Mouse (Mus musculus): ENCODE measurements around the gene Mtss1l. TPM values are rescaled to one million over a fixed set of nuclear protein-coding genes. Genes with fewer than 3 reads are reported as not detected.

The Mtss1l gene
- total RNA-seq, 2 experiments from 2014 or later = 64.7 to 82.3 TPM

DNA sequence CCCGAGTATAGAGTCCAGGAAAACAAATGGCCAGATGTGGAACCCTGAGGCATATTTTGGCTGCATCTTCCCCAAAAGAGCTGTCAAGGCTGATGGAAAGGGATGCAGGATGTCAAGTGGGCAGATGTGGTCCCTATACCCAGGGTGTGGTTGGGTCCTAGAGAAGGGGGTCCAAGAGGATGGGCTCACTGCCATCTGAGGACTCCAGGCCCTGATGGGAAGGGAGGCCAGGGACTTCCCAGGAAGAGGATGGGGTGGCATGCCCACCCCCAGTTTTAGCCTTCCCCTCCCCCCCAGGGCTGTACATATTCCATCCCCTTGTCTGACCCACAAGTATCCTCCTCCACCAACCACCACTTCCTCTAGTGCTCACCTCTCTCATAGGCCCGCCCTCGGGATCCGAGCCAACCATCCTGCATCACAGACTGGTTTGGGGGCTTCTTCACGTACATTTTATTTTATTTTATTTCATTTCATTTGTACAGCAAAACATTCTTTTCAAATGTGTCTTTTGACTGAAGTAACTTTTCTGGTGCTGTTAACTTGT lies 19.4 kb downstream of the Mtss1l start:
- DNase-seq = no peak

DNA sequence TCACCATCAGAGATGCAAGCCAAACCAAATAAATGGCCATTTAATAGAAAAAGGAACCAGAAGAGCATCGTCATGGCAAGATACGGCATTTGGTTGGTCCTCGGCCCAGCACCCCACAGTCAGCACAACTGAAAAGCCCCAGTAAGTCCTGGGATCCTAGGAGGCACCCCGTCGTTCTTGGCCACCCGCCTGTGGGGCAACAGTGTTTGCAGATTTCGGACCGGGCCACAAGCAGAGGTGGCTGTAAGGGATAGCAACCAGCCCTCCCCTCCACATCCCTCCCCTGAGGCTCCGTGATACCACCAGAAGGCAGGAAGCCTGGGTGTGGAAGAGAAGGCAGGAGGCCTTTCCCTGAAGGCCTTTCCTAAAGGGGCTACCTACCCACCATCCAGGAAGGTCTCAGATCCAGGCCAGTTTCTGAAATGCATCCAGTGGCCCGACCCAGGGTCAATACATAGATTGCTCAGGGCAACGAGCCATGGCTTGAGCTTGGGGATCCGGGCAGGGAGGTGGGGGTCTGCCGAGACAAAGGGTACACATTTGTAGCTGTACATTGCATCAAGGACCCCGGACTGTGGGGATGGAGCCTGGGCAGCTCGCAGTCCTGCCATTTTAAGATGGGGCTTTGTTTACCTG lies 20.7 kb downstream of the Mtss1l start:
- DNase-seq = no peak

DNA sequence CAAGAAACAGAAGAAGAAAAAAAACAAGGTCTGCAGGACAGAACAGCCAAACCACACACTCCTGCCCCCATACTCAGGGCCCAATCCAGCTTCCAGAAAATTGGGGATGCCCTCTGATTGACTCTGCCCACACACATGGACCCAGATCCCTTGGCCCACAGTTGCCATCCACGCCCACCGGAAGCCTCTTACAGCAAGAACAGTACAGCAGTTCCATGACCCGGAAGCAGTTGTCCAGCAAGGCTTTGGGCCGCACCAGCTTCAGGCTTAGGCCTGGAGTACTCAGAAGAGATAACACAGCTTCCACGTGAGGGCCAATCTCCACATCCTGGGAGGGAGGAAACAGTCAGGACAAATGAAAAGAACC lies 21.2 kb downstream of the Mtss1l start:
- DNase-seq = no peak

DNA sequence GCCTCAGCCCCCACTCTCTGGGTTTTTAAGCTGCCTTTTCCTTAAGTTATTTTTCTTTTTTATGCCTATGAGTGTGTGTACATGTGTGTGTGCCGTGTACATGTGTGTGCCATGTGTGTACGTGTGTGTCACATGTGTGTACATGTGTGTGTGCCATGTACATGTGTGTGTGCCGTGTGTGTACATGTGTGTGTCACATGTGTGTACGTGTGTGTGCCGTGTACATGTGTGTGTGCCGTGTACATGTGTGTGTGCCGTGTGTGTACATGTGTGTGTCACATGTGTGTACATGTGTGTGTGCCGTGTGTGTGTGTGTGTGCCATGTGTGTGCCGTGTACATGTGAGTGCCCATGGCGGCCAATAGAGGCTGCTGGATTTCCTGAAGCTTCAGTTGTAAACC lies 23.9 kb downstream of the Mtss1l start:
- no peak for DNase-seq

DNA sequence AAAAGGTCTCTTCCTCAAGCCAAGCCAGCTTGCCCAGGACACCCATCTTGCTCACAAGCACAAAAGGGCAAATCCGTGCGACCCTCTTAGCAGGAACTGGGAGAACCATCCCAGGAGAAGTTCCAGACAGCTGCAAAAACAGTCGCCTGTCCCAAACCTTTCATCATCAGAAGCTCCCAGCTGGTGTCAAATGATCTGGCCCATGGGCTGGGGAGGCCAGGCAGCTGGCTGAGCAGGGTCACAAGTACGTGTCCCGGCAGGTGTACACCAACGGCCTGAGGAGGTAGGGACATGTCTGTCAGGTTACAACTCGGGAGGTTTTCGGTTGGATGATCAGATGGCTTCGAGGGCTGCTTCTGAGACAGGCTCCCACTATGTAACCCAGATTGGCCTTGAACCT lies 25.4 kb downstream of the Mtss1l start:
- no peak for DNase-seq

DNA sequence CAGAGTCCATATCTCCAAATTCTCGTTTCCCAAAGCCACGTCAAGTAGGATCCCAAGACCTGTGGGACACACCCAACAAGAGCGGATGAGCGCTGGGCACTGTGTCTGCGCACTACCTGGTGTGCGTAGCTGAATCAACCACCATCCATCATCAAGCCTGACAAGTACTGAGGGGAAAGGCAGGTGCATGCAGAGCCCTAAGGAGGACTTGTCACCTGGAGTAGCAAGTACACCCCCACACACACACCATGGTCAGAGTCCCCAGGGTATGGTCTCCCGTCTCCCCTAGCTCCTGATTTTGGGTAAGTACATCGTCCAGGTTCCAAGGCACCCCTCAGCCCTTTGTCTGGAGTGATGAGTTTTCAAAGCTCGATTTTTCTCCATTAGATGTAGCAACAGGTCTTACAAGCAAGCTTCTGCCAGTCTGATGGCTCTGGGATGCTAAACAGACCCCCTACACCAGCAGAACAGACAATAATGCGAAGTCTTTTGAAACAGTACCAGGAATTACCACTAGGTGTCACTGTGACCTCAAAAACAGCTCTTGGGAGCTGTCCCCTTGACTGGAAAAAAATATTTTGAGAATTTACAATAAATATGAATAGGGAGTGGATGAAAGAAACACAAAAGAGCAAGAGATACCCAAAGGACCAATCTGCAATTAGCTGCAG lies 28.4 kb downstream of the Mtss1l start:
- no peak for DNase-seq

DNA sequence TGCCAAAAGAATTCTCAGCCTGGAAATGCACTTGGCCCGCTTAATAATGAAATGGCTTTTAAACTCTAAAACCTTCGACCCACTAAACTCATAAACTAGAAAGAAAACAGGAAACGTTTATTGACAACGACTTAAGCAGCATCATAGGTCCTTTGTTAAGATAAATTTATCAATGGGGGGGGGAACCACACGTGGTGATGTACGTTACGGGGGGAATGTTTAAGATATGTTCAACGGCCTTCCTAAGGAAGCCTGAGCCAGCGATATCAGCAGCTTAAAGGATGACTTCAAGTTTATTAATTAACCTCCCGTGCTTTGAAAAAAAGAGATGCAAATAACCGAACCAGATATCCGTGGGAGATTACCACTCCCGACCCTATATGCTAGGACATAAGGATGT lies 29.0 kb downstream of the Mtss1l start:
- no peak for DNase-seq

DNA sequence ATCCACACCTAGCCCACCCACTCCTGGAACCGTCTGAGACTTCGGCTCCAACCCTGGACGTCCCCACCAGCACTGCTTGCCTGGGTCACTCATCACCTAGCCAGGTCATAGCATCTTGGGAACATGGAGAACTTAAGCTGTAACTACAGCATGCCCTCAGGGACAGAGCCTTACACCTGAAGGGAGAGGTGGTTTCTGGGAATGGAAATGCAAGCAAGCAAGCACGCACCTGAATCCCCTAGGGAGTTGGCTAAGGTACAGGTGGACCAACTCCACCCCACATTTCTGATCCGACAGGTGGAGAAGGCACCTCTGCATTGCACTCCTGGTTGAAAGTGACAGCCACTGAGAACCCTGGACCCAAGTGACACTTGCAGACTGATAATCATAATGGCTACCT lies 30.2 kb downstream of the Mtss1l start:
- no peak for DNase-seq

DNA sequence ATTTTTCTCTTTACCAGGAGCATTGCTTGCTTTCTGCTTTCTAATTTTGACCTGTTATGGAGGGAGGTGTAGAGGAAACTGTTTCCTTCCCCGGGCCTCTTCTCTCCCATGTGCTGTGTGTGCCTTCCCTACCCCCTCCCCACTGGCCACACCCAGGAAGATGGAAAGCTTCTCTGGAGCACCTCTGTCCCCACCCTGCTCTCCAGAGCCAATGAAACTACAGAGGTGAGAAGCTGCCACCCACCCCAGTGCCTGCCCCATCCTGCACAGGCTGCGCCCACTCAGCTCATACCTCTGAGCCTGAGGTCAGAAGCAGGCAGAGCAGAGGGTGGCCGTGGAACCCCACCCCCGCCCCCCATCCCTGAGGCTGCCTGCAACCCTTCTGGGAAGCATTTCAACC lies 33.4 kb downstream of the Mtss1l start:
- no peak for DNase-seq

DNA sequence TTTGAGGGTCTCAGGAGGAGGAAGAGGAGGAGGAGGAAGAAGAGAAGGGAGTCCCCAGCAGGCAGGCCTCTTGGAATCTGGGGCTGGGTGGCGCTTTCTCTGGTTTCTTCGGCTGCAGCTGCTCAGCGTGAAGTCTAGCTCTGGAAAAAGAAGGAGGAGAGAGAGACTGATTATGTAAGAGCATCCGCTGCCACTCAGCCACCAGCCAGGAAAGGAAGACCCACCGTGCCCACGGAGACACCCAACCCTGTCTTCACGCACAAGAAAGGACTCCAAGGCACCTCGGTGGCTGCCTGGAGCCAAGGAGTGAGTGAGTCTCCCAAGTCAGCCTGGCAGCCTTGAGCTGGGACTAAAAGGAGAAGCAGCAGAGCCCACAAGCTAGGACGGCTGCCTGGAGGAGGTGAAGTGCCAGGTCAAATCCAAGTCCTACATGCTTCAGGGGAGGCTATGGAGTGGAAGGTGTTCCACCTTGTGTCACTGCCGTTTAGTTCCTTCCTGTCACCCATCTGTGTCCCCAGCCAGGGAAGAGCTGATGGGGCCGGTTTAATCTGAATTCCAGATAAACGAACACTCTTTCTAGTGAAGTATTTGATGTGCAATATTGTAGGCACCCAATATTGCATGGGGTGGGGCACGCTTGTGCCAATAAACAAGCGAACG lies 34.4 kb downstream of the Mtss1l start:
- DNase-seq = no peak

DNA sequence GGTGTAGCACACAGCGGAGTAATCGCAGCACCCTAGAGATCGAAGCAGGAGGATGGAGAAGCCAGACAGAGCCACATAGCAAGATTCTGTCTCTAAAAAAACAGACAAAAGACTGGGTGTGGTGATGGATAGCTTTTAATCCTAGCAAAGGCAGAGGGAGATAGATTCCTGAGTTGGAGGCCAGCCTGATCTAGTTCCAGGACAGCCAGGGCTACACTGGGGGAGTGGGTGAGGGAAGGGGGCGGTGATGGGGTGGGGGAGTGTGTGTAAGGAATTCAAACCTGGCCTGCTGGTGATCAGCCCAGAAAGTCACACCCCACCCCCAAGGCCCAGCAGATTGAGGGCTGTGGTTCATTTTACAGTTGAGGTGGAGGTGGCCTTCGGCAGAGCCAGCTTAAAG lies 34.9 kb downstream of the Mtss1l start:
- no peak for DNase-seq

DNA sequence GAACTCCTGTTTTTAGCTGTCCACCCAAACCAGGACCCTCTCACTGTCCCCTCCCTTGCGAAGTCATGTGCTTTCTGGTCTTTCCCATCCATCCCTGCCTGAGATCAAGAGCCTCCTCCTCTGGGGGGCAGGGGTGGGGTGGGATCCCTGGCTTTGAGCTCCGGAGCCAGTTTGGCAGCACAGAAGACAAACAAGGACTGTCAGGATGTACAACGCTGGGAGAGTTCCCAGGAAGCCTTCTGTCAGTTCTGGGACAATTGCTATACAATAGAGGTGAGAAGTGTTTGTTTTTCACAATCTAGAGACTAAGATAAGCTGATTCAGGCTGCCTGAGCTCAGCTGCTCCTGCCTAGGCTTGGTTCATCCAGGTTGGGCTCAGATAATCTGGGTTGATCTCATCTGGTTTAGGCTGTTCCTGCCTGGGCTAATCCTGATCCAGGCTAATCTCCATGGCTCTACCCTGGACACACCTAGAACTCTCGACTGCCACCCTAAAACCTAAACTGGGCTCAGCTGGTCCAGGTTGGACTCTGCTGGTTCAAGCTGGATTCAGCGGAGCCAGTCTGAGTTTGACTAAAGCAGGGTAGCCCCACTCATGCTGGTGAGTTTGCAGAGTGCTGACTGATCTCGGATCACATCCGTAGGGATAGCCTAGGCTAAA lies 39.1 kb downstream of the Mtss1l start:
- DNase-seq = no peak

DNA sequence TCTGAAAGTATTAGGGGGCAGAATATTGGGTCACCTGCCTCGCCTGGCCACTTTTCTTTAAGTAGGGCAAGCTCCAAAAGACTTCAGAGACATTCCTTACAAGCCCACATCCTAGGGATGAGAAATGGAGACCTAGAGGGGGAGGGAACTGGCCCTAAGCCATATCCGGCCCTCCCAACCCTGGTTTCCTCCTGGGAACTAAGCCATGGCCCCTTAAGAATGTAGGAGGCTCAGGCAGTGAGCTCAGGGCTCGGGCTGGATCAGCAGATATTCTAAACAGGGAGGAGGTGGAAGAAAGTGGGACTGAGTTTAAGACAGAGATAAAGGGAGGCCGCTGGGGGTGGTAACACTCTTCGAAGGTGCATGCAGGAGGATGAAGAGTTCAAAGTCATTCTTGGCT lies 39.9 kb downstream of the Mtss1l start:
- DNase-seq = peak; percentile 49

DNA sequence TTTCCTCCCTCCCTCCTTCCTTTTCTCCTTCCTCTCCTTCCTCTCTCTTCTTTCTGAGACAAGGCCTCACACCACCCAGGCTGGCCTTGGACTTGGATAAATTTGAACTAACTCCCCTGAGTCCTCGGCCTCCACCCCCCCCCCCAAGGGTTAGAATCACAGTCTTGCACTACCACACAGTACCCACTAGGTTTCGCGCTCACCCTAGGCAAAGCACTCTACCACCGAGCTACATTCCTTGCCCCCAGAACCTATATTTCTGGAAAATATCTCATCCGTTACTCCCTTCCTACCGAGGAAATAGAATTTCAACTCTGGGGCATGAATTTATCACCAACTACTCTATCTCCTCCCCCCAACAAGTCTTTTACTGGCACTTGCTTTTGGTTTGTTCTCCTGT lies 40.7 kb downstream of the Mtss1l start:
- DNase-seq = no peak

DNA sequence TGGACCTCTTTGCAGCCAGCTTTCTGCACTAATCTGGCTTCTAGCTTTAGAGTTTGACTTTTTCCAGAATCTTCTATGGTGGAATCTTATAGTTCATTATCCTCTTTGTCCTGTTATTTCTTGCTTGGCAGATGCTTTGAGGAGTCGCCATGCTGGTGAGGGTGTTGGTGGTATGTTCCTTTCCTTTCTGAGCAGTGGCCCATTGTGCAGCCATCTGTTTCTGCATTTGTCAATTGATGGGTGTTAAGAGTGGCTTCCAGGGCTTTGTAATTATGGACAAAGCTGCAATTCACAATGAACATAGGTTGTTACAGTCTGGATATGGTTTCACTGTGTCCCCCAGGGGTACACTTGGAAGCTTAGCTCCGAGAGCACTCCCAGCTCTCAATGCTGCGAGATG lies 43.4 kb downstream of the Mtss1l start:
- no peak for DNase-seq

DNA sequence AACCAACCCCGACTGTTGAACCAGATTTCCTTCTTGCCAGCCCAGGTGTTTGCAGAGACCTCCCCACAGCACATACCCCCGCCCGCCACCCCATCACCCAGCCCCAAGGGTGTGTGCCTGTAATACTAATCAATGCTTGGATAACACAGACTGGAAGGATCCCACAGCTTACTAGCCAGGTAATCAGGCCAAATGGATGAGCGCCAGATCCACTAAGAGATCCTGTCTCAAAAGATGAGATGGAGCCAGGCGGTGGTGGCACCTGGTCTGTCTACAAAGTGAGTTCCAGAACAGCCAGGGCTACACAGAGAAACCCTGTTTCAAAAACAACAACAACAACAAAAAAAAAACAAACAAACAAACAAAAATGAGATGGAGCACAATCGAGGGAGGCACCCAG lies 46.0 kb downstream of the Mtss1l start:
- DNase-seq = no peak

DNA sequence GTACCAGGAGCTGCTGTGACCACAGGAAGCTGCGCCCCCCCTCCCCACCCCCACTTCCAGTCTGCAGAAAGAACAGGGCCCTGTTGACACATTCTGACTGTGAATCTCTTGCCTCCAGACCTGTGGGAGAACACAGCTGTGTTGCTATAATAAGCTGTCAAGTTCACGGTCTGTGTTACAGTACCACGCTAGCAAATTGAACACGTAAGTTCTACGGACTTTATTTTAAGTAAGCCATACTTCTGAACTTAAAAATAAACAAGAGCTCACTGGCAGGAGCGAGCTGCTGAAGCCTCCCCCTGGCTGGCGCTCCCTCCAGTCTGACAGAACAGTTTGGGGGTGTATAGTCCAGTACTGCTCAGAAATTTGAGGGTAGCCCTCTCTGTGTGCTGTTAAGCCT lies 51.2 kb downstream of the Mtss1l start:
- no peak for DNase-seq

DNA sequence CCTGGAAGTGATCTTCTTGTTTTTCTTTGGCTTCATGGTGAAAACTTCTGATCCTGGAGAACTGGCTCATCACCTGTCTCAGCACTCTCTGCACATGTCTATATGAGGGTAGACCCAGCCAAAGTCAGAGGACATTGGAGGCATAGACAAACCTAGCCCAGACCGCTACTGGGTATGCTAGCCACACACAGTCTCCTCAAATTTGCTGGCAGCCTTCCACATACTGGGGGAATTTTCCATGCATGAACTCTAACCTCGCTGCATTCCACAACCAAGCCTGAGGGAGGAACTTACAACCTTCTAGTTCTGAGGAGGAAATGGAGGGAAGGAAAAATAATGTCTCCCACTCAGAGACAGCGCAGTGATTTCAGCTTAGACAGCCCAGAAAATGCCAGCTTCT lies 52.8 kb downstream of the Mtss1l start:
- DNase-seq = no peak

DNA sequence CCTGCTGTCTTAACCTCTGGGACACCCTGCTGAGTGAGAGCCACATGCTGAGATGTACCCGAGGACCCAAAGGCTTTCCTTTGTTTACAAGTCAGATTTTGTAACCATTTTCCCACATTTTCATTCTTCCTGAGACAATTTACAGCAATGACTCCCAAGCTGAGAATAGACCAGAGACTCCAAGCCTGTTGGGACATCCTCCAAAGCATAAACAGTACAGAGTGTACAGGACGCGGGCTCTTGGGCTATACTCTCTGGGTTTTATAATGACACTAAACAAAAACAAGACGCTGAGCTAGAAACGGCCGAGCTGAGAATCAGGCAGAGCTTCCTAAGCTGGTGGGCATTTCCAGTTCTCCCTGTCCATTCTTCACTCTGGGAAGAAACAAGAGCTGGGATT lies 53.4 kb downstream of the Mtss1l start:
- no peak for DNase-seq

DNA sequence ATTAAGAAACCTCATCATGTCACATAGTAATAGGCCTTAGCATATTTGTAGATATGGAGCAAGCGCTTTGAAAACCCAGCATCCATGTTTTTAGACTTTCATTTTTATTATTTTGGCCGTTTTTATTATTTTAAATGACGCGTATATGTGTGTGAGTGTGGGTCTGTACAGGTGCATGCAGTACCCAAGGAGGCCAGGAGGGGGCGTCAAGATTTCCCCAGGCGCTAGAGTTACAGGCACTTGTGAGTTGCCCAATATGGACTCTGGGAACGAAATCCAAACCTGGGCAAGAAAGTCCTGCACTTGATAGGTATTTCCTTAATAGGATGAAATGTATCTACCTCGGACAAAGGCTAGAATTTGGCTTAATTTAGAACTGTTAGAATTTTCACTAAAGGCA lies 54.0 kb downstream of the Mtss1l start:
- DNase-seq = no peak

DNA sequence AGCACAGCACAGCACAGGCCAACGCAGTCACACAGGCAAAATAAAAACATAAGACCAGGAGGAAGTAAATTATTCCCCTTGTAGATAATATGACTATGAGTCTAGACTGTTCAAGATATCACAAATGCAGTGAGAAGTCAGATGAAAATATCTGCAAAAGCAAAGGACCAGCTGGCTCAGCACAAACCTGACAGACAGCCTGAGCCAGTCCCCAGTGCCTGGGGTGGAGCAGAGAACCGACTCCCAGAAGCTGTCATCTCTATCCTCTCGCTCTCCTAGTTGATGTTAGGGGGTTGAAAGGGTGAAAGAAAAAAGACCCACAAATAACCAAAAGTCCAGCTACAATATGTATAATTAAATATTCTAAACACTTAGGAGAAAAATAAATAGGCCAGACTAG lies 54.4 kb downstream of the Mtss1l start:
- DNase-seq = no peak

DNA sequence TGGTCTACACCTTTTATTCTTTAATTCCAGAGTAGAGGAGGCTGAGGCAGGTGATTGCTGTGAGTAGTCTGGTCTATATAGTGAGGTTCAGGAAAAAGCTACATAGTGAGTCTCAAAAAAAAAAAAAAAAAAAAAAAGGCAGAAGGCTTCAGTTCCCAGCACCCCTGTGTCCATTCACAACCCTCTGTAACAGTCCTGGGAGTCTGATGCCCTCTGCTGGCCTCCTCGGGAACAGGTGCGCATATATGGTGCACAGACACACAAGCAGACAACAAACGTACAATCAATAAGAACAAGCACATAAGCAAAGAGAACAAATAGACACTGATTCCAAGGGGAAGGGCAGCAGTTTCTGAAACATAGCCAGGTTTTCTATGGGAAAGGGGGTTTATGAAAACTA lies 55.1 kb downstream of the Mtss1l start:
- no peak for DNase-seq

Measured in gastrocnemius, postnatal 25 days (tissue).